Mouse (Mus musculus): Measurements from ENCODE around the gene Pum3. TPM values are rescaled to one million over a fixed set of nuclear protein-coding genes. Genes with fewer than 3 reads are reported as not detected.

The Pum3 gene
- polyA plus RNA-seq, 1 experiment = 6.9 TPM

GRCm38 (mm10) chr19:27410751-27411150, 18.9 kb downstream of the Pum3 start:
- H3K4me3 ChIP-seq (ENCODE audit: control insufficient read depth, low read depth, low read length) = no peak overlapping the region
- H3K36me3 ChIP-seq (ENCODE audit: control insufficient read depth, insufficient read depth, low read length) = no peaks in the 10 kb centered on the region; the same call in 1 of the 2 replicates
- H3K4me1 ChIP-seq (ENCODE audit: control insufficient read depth, insufficient read depth, low read length) = no peaks in the 10 kb centered on the region
- no peak overlapping the region for H3K27ac ChIP-seq (ENCODE audit: control insufficient read depth, insufficient read depth, low read depth, low read length)
- TF ChIP-seq CTCF (IDR thresholded peaks at IDR 0.05; ENCODE audit: control insufficient read depth, insufficient read depth, insufficient replicate concordance, low read depth, low read length) (no peak), POLR2A (IDR thresholded peaks at IDR 0.05; ENCODE audit: control insufficient read depth, low read depth, low read length) (no peak)
- H3K27me3 ChIP-seq (ENCODE audit: control insufficient read depth, insufficient read depth, low read length) = no peaks in the 10 kb centered on the region

- H3K4me1 ChIP-seq (ENCODE audit: control insufficient read depth, insufficient read depth, low read length) = no peaks in the 10 kb centered on the region
- TF ChIP-seq POLR2A (IDR thresholded peaks at IDR 0.05; ENCODE audit: control insufficient read depth, low read depth, low read length) = no peak
- TF ChIP-seq CTCF (IDR thresholded peaks at IDR 0.05; ENCODE audit: control insufficient read depth, insufficient read depth, insufficient replicate concordance, low read depth, low read length) = no peak
- no peaks in the 10 kb centered on the region; the same call in 1 of the 2 replicates for H3K36me3 ChIP-seq (ENCODE audit: control insufficient read depth, insufficient read depth, low read length)
- no peak overlapping the region for H3K27ac ChIP-seq (ENCODE audit: control insufficient read depth, insufficient read depth, low read depth, low read length)
- no peak overlapping the region for H3K4me3 ChIP-seq (ENCODE audit: control insufficient read depth, low read depth, low read length)
- no peaks in the 10 kb centered on the region for H3K27me3 ChIP-seq (ENCODE audit: control insufficient read depth, insufficient read depth, low read length)
Observed at GRCm38 (mm10) chr19:27409782-27410181, 19.8 kb downstream of the Pum3 start.

- Histone ChIP-seq H3K36me3 (ENCODE audit: control insufficient read depth, insufficient read depth, low read length) (no peaks in the 10 kb centered on the region; the same call in 1 of the 2 replicates), H3K27ac (ENCODE audit: control insufficient read depth, insufficient read depth, low read depth, low read length) (no peak overlapping the region)
- TF ChIP-seq CTCF (IDR thresholded peaks at IDR 0.05; ENCODE audit: control insufficient read depth, insufficient read depth, insufficient replicate concordance, low read depth, low read length) (no peak), POLR2A (IDR thresholded peaks at IDR 0.05; ENCODE audit: control insufficient read depth, low read depth, low read length) (no peak)
Observed at GRCm38 (mm10) chr19:27409196-27409595, 20.4 kb downstream of the Pum3 start.

GRCm38 (mm10) chr19:27397797-27398196, 31.8 kb downstream of the Pum3 start:
- H3K27ac ChIP-seq (ENCODE audit: control insufficient read depth, insufficient read depth, low read depth, low read length) = no peak overlapping the region
- no peaks in the 10 kb centered on the region for H3K4me1 ChIP-seq (ENCODE audit: control insufficient read depth, insufficient read depth, low read length)
- no peak overlapping the region for H3K4me3 ChIP-seq (ENCODE audit: control insufficient read depth, low read depth, low read length)
- no peak for TF ChIP-seq POLR2A (IDR thresholded peaks at IDR 0.05; ENCODE audit: control insufficient read depth, low read depth, low read length)
- TF ChIP-seq CTCF (IDR thresholded peaks at IDR 0.05; ENCODE audit: control insufficient read depth, insufficient read depth, insufficient replicate concordance, low read depth, low read length) = no peak
- H3K36me3 ChIP-seq (ENCODE audit: control insufficient read depth, insufficient read depth, low read length) = no peaks in the 10 kb centered on the region; the same call in 1 of the 2 replicates
- H3K27me3 ChIP-seq (ENCODE audit: control insufficient read depth, insufficient read depth, low read length) = no peaks in the 10 kb centered on the region

More at GRCm38 (mm10) chr19:27409196-27409595, 20.4 kb downstream of the Pum3 start:
- Histone ChIP-seq H3K4me1 (ENCODE audit: control insufficient read depth, insufficient read depth, low read length) (no peaks in the 10 kb centered on the region), H3K4me3 (ENCODE audit: control insufficient read depth, low read depth, low read length) (no peak overlapping the region), H3K27me3 (ENCODE audit: control insufficient read depth, insufficient read depth, low read length) (no peaks in the 10 kb centered on the region)

- no peak for TF ChIP-seq CTCF (IDR thresholded peaks at IDR 0.05; ENCODE audit: control insufficient read depth, insufficient read depth, insufficient replicate concordance, low read depth, low read length)
- no peak for TF ChIP-seq POLR2A (IDR thresholded peaks at IDR 0.05; ENCODE audit: control insufficient read depth, low read depth, low read length)
- Histone ChIP-seq H3K4me3 (ENCODE audit: control insufficient read depth, low read depth, low read length) (peak overlapping the region; percentile 52), H3K27ac (ENCODE audit: control insufficient read depth, insufficient read depth, low read depth, low read length) (no peak overlapping the region), H3K4me1 (ENCODE audit: control insufficient read depth, insufficient read depth, low read length) (no peaks in the 10 kb centered on the region), H3K27me3 (ENCODE audit: control insufficient read depth, insufficient read depth, low read length) (no peaks in the 10 kb centered on the region), H3K36me3 (ENCODE audit: control insufficient read depth, insufficient read depth, low read length) (no peaks in the 10 kb centered on the region; the same call in 1 of the 2 replicates)
Observed at GRCm38 (mm10) chr19:27397223-27397622, 32.4 kb downstream of the Pum3 start.

GRCm38 (mm10) chr19:27396719-27397118, 32.9 kb downstream of the Pum3 start:
- H3K4me3 ChIP-seq (ENCODE audit: control insufficient read depth, low read depth, low read length) = peak overlapping the region; percentile 60
- no peak overlapping the region for H3K27ac ChIP-seq (ENCODE audit: control insufficient read depth, insufficient read depth, low read depth, low read length)
- TF ChIP-seq POLR2A (IDR thresholded peaks at IDR 0.05; ENCODE audit: control insufficient read depth, low read depth, low read length) (no peak), CTCF (IDR thresholded peaks at IDR 0.05; ENCODE audit: control insufficient read depth, insufficient read depth, insufficient replicate concordance, low read depth, low read length) (no peak)
- H3K36me3 ChIP-seq (ENCODE audit: control insufficient read depth, insufficient read depth, low read length) = no peaks in the 10 kb centered on the region; the same call in 1 of the 2 replicates
- H3K27me3 ChIP-seq (ENCODE audit: control insufficient read depth, insufficient read depth, low read length) = no peaks in the 10 kb centered on the region
- H3K4me1 ChIP-seq (ENCODE audit: control insufficient read depth, insufficient read depth, low read length) = no peaks in the 10 kb centered on the region

GRCm38 (mm10) chr19:27395936-27396335, 33.7 kb downstream of the Pum3 start:
- H3K36me3 ChIP-seq (ENCODE audit: control insufficient read depth, insufficient read depth, low read length) = no peaks in the 10 kb centered on the region; the same call in 1 of the 2 replicates

More at GRCm38 (mm10) chr19:27395936-27396335, 33.7 kb downstream of the Pum3 start:
- TF ChIP-seq CTCF (IDR thresholded peaks at IDR 0.05; ENCODE audit: control insufficient read depth, insufficient read depth, insufficient replicate concordance, low read depth, low read length) (no peak), POLR2A (IDR thresholded peaks at IDR 0.05; ENCODE audit: control insufficient read depth, low read depth, low read length) (no peak)
- no peaks in the 10 kb centered on the region for H3K4me1 ChIP-seq (ENCODE audit: control insufficient read depth, insufficient read depth, low read length)
- no peak overlapping the region for H3K4me3 ChIP-seq (ENCODE audit: control insufficient read depth, low read depth, low read length)
- no peaks in the 10 kb centered on the region for H3K27me3 ChIP-seq (ENCODE audit: control insufficient read depth, insufficient read depth, low read length)
- H3K27ac ChIP-seq (ENCODE audit: control insufficient read depth, insufficient read depth, low read depth, low read length) = no peak overlapping the region
